Mouse (Mus musculus): ENCODE measurements around the gene Grk1. TPM values are rescaled to one million over a fixed set of nuclear protein-coding genes. Genes with fewer than 3 reads are reported as not detected.

Grk1 gene
- polyA plus RNA-seq, 1 experiment from 2014 or later: not detected

- H3K27me3 ChIP-seq (replicated peaks; ENCODE audit: control insufficient read depth, insufficient read depth, low read length): no peaks in the 10 kb centered on the region
These were observed 57.0 kb downstream of the Grk1 start for GRCm38 (mm10) chr8:13461843-13462242.

GRCm38 (mm10) chr8:13462392-13462791 lies 57.5 kb downstream of the Grk1 start:
- no peak for ATAC-seq
- Histone ChIP-seq H3K36me3 (ENCODE audit: control insufficient read depth, insufficient read depth) (no peaks in the 10 kb centered on the region), H3K27ac (ENCODE audit: low read length) (no peak overlapping the region), H3K9me3 (ENCODE audit: control insufficient read depth, low read length) (no peaks in the 10 kb centered on the region), H3K4me1 (replicated peaks; ENCODE audit: control insufficient read depth, insufficient read depth, low read length) (no peaks in the 10 kb centered on the region), H3K4me3 (replicated peaks; ENCODE audit: low read length) (no peak overlapping the region), H3K9ac (replicated peaks; ENCODE audit: low read depth, low read length) (no peak overlapping the region), H3K27me3 (replicated peaks; ENCODE audit: control insufficient read depth, insufficient read depth, low read length) (no peaks in the 10 kb centered on the region), H3K4me2 (ENCODE audit: low read length) (no peak overlapping the region)
- WGBS: 69% methylated on average over 10 of the region's 10 CpGs

More at GRCm38 (mm10) chr8:13461843-13462242, 57.0 kb downstream of the Grk1 start:
- Histone ChIP-seq H3K27ac (ENCODE audit: low read length) (no peak overlapping the region), H3K4me2 (ENCODE audit: low read length) (no peak overlapping the region), H3K4me1 (replicated peaks; ENCODE audit: control insufficient read depth, insufficient read depth, low read length) (no peaks in the 10 kb centered on the region), H3K36me3 (ENCODE audit: control insufficient read depth, insufficient read depth) (no peaks in the 10 kb centered on the region), H3K9ac (replicated peaks; ENCODE audit: low read depth, low read length) (no peak overlapping the region), H3K9me3 (ENCODE audit: control insufficient read depth, low read length) (no peaks in the 10 kb centered on the region), H3K4me3 (replicated peaks; ENCODE audit: low read length) (no peak overlapping the region)
- 44% methylated on average over 4 of the region's 4 CpGs for WGBS
- no peak for ATAC-seq

DNA sequence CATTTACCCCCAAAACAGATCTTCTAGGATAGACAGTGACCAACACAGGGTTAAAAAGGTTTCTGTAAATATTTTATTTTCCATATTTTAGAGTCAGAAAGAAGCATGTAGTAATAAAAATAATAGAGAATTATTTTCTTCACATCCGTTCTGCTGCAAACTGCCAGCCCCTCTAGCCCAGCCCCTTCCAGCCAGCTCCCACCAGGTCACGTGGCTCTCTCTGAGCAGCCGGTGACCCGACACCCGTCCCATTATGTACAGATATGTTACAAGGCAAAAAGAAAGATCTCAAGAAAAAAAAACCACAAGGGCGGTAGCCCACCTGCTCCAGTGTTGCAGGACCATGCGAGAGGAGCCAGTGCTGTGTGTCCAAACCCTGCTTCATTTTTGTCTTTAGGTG lies 60.4 kb downstream of the Grk1 start:
- no peaks in the 10 kb centered on the region for H3K27me3 ChIP-seq (replicated peaks; ENCODE audit: control insufficient read depth, insufficient read depth, low read length)
- no peak overlapping the region for H3K4me2 ChIP-seq (ENCODE audit: low read length)
- no peaks in the 10 kb centered on the region for H3K4me1 ChIP-seq (replicated peaks; ENCODE audit: control insufficient read depth, insufficient read depth, low read length)
- no peak overlapping the region for H3K9ac ChIP-seq (replicated peaks; ENCODE audit: low read depth, low read length)
- no peak for ATAC-seq
- no peak overlapping the region for H3K4me3 ChIP-seq (replicated peaks; ENCODE audit: low read length)
- 59% methylated on average over 7 of the region's 7 CpGs for WGBS
- no peaks in the 10 kb centered on the region for H3K36me3 ChIP-seq (ENCODE audit: control insufficient read depth, insufficient read depth)
- H3K27ac ChIP-seq (ENCODE audit: low read length): no peak overlapping the region
- no peaks in the 10 kb centered on the region for H3K9me3 ChIP-seq (ENCODE audit: control insufficient read depth, low read length)

- no peaks in the 10 kb centered on the region for H3K9me3 ChIP-seq (ENCODE audit: control insufficient read depth, low read length)
- no peak overlapping the region for H3K4me2 ChIP-seq (ENCODE audit: low read length)
- 66% methylated on average over 5 of the region's 5 CpGs for WGBS
- no peak for ATAC-seq
- no peaks in the 10 kb centered on the region for H3K36me3 ChIP-seq (ENCODE audit: control insufficient read depth, insufficient read depth)
- H3K4me3 ChIP-seq (replicated peaks; ENCODE audit: low read length): no peak overlapping the region
- H3K4me1 ChIP-seq (replicated peaks; ENCODE audit: control insufficient read depth, insufficient read depth, low read length): no peaks in the 10 kb centered on the region
- H3K9ac ChIP-seq (replicated peaks; ENCODE audit: low read depth, low read length): no peak overlapping the region
- no peaks in the 10 kb centered on the region for H3K27me3 ChIP-seq (replicated peaks; ENCODE audit: control insufficient read depth, insufficient read depth, low read length)
- no peak overlapping the region for H3K27ac ChIP-seq (ENCODE audit: low read length)
These were observed 62.1 kb downstream of the Grk1 start for GRCm38 (mm10) chr8:13466989-13467388.

GRCm38 (mm10) chr8:13468737-13469136 lies 63.9 kb downstream of the Grk1 start:
- no peak for ATAC-seq
- WGBS: 81% methylated on average over 9 of the region's 9 CpGs

GRCm38 (mm10) chr8:13471484-13471883 lies 66.6 kb downstream of the Grk1 start:
- 91% methylated on average over 11 of the region's 11 CpGs for WGBS
- no peak overlapping the region for H3K4me2 ChIP-seq (ENCODE audit: low read length)
- H3K4me3 ChIP-seq (replicated peaks; ENCODE audit: low read length): no peak overlapping the region
- H3K36me3 ChIP-seq (ENCODE audit: control insufficient read depth, insufficient read depth): no peaks in the 10 kb centered on the region
- H3K9ac ChIP-seq (replicated peaks; ENCODE audit: low read depth, low read length): no peak overlapping the region
- no peak overlapping the region for H3K27ac ChIP-seq (ENCODE audit: low read length)
- H3K9me3 ChIP-seq (ENCODE audit: control insufficient read depth, low read length): no peaks in the 10 kb centered on the region
- no peaks in the 10 kb centered on the region for H3K27me3 ChIP-seq (replicated peaks; ENCODE audit: control insufficient read depth, insufficient read depth, low read length)
- no peaks in the 10 kb centered on the region for H3K4me1 ChIP-seq (replicated peaks; ENCODE audit: control insufficient read depth, insufficient read depth, low read length)
- no peak for ATAC-seq

More at GRCm38 (mm10) chr8:13468737-13469136, 63.9 kb downstream of the Grk1 start:
- H3K4me1 ChIP-seq (replicated peaks; ENCODE audit: control insufficient read depth, insufficient read depth, low read length): no peaks in the 10 kb centered on the region
- H3K4me3 ChIP-seq (replicated peaks; ENCODE audit: low read length): no peak overlapping the region
- no peaks in the 10 kb centered on the region for H3K9me3 ChIP-seq (ENCODE audit: control insufficient read depth, low read length)
- H3K27ac ChIP-seq (ENCODE audit: low read length): no peak overlapping the region
- H3K36me3 ChIP-seq (ENCODE audit: control insufficient read depth, insufficient read depth): no peaks in the 10 kb centered on the region
- no peaks in the 10 kb centered on the region for H3K27me3 ChIP-seq (replicated peaks; ENCODE audit: control insufficient read depth, insufficient read depth, low read length)
- no peak overlapping the region for H3K4me2 ChIP-seq (ENCODE audit: low read length)
- no peak overlapping the region for H3K9ac ChIP-seq (replicated peaks; ENCODE audit: low read depth, low read length)

Other genes starting within 250 kb of the Grk1 start
- gene Lamp1, start 245.9 kb upstream of the Grk1 start, polyA plus RNA-seq (2015; fragmentation: Nextera tagmentation; extraction: Ambion mirVana): 241 and 271 TPM in 2 replicates
- 19.7 and 21.1 TPM in 2 replicates for gene Grtp1, start 204.5 kb upstream of the Grk1 start, polyA plus RNA-seq (2015; fragmentation: Nextera tagmentation; extraction: Ambion mirVana)
- not detected in 2 replicates for gene Adprhl1, start 150.9 kb upstream of the Grk1 start, polyA plus RNA-seq (2015; fragmentation: Nextera tagmentation; extraction: Ambion mirVana)
- gene Dcun1d2, start 117.0 kb upstream of the Grk1 start, polyA plus RNA-seq (2015; fragmentation: Nextera tagmentation; extraction: Ambion mirVana): 40.8 TPM in 2 replicates
- gene Tmco3, start 116.9 kb upstream of the Grk1 start, polyA plus RNA-seq (2015; fragmentation: Nextera tagmentation; extraction: Ambion mirVana): 49.1 and 53.2 TPM in 2 replicates
- 130 and 151 TPM in 2 replicates for gene Tfdp1, start 66.3 kb upstream of the Grk1 start, polyA plus RNA-seq (2015; fragmentation: Nextera tagmentation; extraction: Ambion mirVana)
- not detected in 2 replicates for gene Atp4b, start 8.3 kb upstream of the Grk1 start, polyA plus RNA-seq (2015; fragmentation: Nextera tagmentation; extraction: Ambion mirVana)
- gene Tmem255b, start 30.1 kb downstream of the Grk1 start, polyA plus RNA-seq (2015; fragmentation: Nextera tagmentation; extraction: Ambion mirVana): 0.26 and 0.29 TPM in 2 replicates
- gene Gas6, start 89.4 kb downstream of the Grk1 start, polyA plus RNA-seq (2015; fragmentation: Nextera tagmentation; extraction: Ambion mirVana): 23.9 and 25.5 TPM in 2 replicates
- not detected in 2 replicates for gene 1700029H14Rik, start 157.4 kb downstream of the Grk1 start, polyA plus RNA-seq (2015; fragmentation: Nextera tagmentation; extraction: Ambion mirVana)

Data from forebrain, embryonic 16.5 days (tissue).